Mouse (Mus musculus) G1E (cell line): ENCODE data around the gene Med4.

Experiments
- CTCF ChIP-seq: IDR thresholded peaks from 2 replicates; pipeline ENCODE4 v1.5.1; 2012; ENCODE audit warnings: low read depth, low read length, inconsistent platforms, mixed read lengths
- GATA2 ChIP-seq: IDR thresholded peaks from 2 replicates; pipeline ENCODE4 v1.6.1; 2012; ENCODE audit warnings: low read depth, low read length, inconsistent platforms, borderline replicate concordance
- POLR2AphosphoS5 ChIP-seq: IDR thresholded peaks from 2 replicates; pipeline ENCODE4 v1.6.1; 2012; ENCODE audit warnings: low read depth, low read length, inconsistent platforms; ENCODE audit not compliant: insufficient replicate concordance

GRCm38 (mm10) chr14:73508630-73509395 lies 1.0 kb upstream of the Med4 start:
- no peak for TF ChIP-seq CTCF
- TF ChIP-seq POLR2AphosphoS5, result no peak
- no peak for TF ChIP-seq GATA2
